Mouse (Mus musculus) hindbrain, embryonic 15.5 days (tissue): ENCODE measurements at regions not wholly inside any gene's neighbourhood (a gene's known extent, or its start where the extent isn't known, plus 50 kb on each side); places are given as distances from the start of the nearest gene placed in this dataset. TPM values are rescaled to one million over a fixed set of nuclear protein-coding genes. Genes with fewer than 3 reads are reported as not detected.

Experiments used
- ATAC-seq: fragments of 200-750 bp; cut with Nextera tagmentation; 2 replicates; pipeline ENCODE4 v1.8.0; 2017; ENCODE audit warnings: low read depth, moderate number of reproducible peaks, moderate TSS enrichment; ENCODE audit not compliant: low FRiP score
- H3K27ac ChIP-seq: fragments of 300-500 bp; sonication (generic); replicated peaks from 2 replicates; pipeline ENCODE4 v1.5.1; 2015; ENCODE audit warnings: mild to moderate bottlenecking, inconsistent platforms
- H3K27me3 ChIP-seq: fragments of 300-500 bp; sonication (generic); 2 replicates; pipeline ENCODE4 v1.6.1; 2015; ENCODE audit warnings: control low read depth, inconsistent platforms
- H3K36me3 ChIP-seq: fragments of 300-500 bp; sonication (generic); 2 replicates; pipeline ENCODE4 v1.6.1; 2015; ENCODE audit warnings: control low read depth, inconsistent platforms
- H3K4me1 ChIP-seq: fragments of 300-500 bp; sonication (generic); replicated peaks from 2 replicates; pipeline ENCODE4 v1.6.1; 2015; ENCODE audit warnings: control low read depth, inconsistent platforms
- H3K4me2 ChIP-seq: fragments of 300-500 bp; sonication (generic); 2 replicates; pipeline ENCODE4 v1.6.1; 2015; ENCODE audit warnings: moderate library complexity, mild to moderate bottlenecking, inconsistent platforms
- H3K4me3 ChIP-seq: fragments of 300-500 bp; sonication (generic); 2 replicates; pipeline ENCODE4 v1.5.1; 2015; ENCODE audit warnings: mild to moderate bottlenecking, inconsistent platforms
- H3K9ac ChIP-seq: fragments of 300-500 bp; sonication (generic); 2 replicates; pipeline ENCODE4 v1.6.1; 2015; ENCODE audit warnings: inconsistent platforms
- H3K9me3 ChIP-seq: fragments of 300-500 bp; sonication (generic); 2 replicates; pipeline ENCODE4 v1.6.1; 2016; ENCODE audit warnings: control low read depth, inconsistent platforms
- WGBS: fragments of 180-500 bp; shearing (Covaris S2); methylation state at CpG from one replicate; pipeline ENCODE4 v1.1.7; 2015; 5-methylcytosine and 5-hydroxymethylcytosine counted together
- microRNA-seq: library from miRNA; unstranded; fragments of <30 nt; microRNA quantifications from one replicate; pipeline ENCODE4, GENCODE M21; 2016

DNA sequence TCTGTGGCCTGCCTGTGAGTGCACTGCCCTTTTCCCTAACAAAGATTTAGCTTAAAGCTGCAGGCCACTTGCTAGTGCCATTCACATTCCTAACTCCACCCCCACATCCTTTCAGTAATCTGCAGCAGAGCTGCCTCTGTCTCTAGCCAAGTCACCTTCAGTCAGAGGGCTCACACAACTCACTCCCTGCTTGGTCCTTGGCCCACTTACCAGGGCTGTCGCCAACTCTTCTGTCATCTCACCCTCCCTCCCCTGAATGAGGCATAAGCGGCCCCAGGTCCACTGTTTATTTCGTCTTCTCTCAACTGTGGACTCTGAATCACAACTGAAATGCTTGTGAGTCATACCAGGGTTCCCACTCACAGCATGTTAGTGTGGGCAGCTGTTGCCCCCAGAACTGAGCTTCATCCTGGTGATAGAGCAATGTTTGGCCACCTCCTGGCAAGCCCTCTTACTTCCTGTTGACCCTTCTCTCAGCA is 85.5 kb upstream of the Nrp1 start:
- 0 out of 2 replicates have a peak, but pooled peaks have one; percentile 54 for ATAC-seq
- 36% methylated on average over 3 of the region's 3 CpGs for WGBS

DNA sequence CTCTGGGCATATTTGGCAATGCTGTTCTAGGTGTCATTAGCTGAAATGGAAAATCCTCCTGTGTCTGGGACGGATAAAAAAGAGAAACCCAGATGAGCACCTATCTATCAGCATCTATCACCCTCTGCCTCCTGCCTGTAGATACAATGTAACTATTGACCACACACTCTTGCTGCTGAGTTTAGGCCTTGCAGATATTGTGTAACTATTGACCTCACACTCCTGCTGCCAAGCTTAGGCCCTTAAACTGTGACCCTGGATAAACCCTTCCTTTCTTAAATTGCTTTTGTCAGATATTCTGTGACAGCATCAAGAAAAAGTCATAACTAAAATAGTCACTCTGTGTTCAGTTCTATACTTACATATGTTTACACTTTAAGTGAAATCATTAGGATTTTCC is 81.9 kb upstream of the Nrp1 start:
- no peak for ATAC-seq
- 89% methylated on average over 1 of the region's 1 CpGs for WGBS
- Histone ChIP-seq H3K27ac (no peak overlapping the region), H3K27me3 (no peaks in the 10 kb centered on the region), H3K4me3 (no peak overlapping the region), H3K9me3 (no peaks in the 10 kb centered on the region), H3K36me3 (no peaks in the 10 kb centered on the region), H3K4me2 (no peak overlapping the region), H3K9ac (no peak overlapping the region), H3K4me1 (peaks cover 3% of the 10 kb centered on the region; the same call in 1 of the 2 replicates)

More for the DNA sequence above, 85.5 kb upstream of the Nrp1 start:
- H3K27me3 ChIP-seq: no peaks in the 10 kb centered on the region
- H3K27ac ChIP-seq: no peak overlapping the region
- H3K9ac ChIP-seq: no peak overlapping the region
- H3K4me3 ChIP-seq: no peak overlapping the region
- peaks cover 3% of the 10 kb centered on the region; the same call in 1 of the 2 replicates for H3K4me1 ChIP-seq
- H3K4me2 ChIP-seq: no peak overlapping the region
- no peaks in the 10 kb centered on the region for H3K9me3 ChIP-seq
- no peaks in the 10 kb centered on the region for H3K36me3 ChIP-seq

DNA sequence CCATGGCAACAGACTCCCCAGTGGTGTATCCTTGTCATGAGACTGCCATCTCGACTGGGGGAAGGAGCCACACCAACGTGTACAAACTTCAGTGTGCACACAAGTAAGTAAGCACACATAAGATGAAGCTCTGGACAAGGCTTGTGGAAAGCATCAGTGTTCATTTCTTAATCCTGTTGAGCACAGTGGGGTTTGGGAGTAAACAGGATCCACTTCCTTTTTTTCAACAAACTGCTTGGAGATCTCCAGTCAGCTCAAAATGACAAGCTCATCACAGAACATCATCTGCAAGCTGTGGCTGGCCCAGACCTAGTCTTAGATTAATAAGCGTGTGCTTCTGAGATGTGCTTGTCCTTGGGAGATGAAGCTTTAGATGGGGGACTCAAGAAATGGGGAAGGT is 75.6 kb upstream of the Nrp1 start:
- ATAC-seq: no peak
- no peak overlapping the region for H3K27ac ChIP-seq
- no peak overlapping the region for H3K4me2 ChIP-seq
- no peaks in the 10 kb centered on the region for H3K27me3 ChIP-seq
- H3K9me3 ChIP-seq: no peaks in the 10 kb centered on the region
- WGBS: 68% methylated on average over 3 of the region's 3 CpGs
- H3K9ac ChIP-seq: no peak overlapping the region
- no peaks in the 10 kb centered on the region for H3K36me3 ChIP-seq
- H3K4me3 ChIP-seq: no peak overlapping the region
- no peaks in the 10 kb centered on the region for H3K4me1 ChIP-seq

DNA sequence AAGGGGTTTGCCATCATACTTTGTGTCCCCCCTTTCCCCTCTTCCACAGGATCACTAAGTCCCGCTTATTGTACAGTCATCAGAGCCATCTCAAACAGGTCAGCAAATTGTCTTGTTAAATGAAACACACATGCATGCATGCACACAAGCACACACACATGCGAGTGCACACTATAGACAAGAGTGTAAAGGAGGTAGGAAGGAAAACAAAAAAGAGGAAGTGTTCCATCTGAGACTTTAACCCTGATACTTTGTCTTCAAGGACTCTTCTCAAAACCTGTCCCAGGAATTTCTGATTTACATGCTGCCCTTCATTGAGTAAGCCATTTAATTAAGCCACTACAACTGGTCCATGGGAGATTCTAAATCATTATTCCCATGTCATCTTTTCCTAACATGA is 75.0 kb upstream of the Nrp1 start:
- 93% methylated on average over 2 of the region's 2 CpGs for WGBS
- H3K27me3 ChIP-seq: no peaks in the 10 kb centered on the region
- no peak overlapping the region for H3K4me2 ChIP-seq
- no peaks in the 10 kb centered on the region for H3K9me3 ChIP-seq
- no peaks in the 10 kb centered on the region for H3K4me1 ChIP-seq
- no peak for ATAC-seq
- no peak overlapping the region for H3K4me3 ChIP-seq
- H3K9ac ChIP-seq: no peak overlapping the region
- no peaks in the 10 kb centered on the region for H3K36me3 ChIP-seq
- no peak overlapping the region for H3K27ac ChIP-seq

DNA sequence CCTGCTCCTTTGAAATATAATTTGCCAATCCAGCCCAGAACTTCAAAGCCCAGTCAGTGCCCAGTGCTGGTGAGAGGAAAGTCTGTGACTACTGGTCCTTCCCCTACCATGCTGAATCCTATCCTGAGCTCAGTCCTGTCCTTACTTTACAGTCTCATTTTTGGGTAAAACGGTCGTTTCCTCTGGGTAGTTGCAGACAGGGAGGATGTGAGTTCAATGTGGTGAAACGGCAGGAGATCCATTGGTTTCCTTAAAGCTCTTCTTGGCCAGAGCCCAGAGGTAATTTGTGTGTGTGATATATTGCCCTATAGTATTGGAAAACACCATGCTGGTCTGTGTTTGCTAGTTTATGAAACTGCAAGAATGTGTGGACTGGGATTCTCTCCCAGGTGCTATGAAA is 73.6 kb upstream of the Nrp1 start:
- no peaks in the 10 kb centered on the region for H3K36me3 ChIP-seq
- no peak overlapping the region for H3K4me2 ChIP-seq
- no peaks in the 10 kb centered on the region for H3K9me3 ChIP-seq
- ATAC-seq: no peak
- 68% methylated on average over 3 of the region's 3 CpGs for WGBS
- H3K9ac ChIP-seq: no peak overlapping the region
- H3K4me1 ChIP-seq: no peaks in the 10 kb centered on the region
- no peak overlapping the region for H3K27ac ChIP-seq
- no peak overlapping the region for H3K4me3 ChIP-seq
- H3K27me3 ChIP-seq: no peaks in the 10 kb centered on the region

DNA sequence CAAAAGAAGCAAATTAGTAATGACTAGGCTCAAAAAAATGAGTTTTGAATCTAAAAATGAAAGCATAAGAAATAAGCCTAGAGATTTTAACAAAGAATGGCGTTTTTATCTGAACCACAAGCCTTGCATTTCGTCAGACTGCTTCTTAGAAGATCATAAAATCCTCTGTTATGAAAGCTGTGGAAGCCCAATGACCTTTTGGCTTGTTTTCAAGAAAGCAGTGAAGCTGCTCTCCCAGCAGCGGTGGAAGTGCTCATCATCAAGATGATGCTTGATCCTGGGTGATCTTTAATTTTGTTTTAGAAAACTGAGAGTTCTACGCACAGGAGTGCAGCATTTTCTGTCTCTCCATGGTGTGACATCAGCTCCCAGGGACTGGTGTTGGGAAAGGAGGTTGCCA is 68.3 kb upstream of the Nrp1 start:
- Histone ChIP-seq H3K4me3 (no peak overlapping the region), H3K9ac (no peak overlapping the region), H3K4me2 (no peak overlapping the region), H3K27me3 (no peaks in the 10 kb centered on the region), H3K27ac (no peak overlapping the region), H3K9me3 (no peaks in the 10 kb centered on the region), H3K4me1 (no peaks in the 10 kb centered on the region), H3K36me3 (no peaks in the 10 kb centered on the region)
- no peak for ATAC-seq
- WGBS: 77% methylated on average over 4 of the region's 4 CpGs

DNA sequence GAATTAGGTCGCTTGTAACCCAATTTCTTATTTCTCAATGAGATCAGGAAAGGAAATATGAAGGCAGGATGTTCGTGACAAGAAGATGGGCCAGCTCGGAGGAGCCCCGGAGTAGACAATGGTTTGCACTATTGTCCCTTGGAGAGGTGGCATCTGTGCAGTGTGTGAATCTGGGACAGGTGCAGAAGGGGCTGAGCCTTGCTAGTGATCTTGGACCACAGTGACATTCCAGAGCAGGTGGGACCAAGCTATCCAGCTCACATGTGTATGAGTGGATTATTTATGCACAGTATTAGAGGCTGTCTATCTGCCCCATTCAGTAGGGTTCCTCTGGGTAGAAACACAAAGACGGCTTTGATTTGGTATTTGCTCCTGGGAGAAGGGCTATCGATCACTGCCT is 66.0 kb upstream of the Nrp1 start:
- Histone ChIP-seq H3K4me2 (no peak overlapping the region), H3K9me3 (no peaks in the 10 kb centered on the region), H3K27ac (no peak overlapping the region), H3K27me3 (no peaks in the 10 kb centered on the region), H3K9ac (no peak overlapping the region), H3K36me3 (no peaks in the 10 kb centered on the region), H3K4me3 (no peak overlapping the region), H3K4me1 (no peaks in the 10 kb centered on the region)
- no peak for ATAC-seq
- WGBS: 84% methylated on average over 6 of the region's 6 CpGs

DNA sequence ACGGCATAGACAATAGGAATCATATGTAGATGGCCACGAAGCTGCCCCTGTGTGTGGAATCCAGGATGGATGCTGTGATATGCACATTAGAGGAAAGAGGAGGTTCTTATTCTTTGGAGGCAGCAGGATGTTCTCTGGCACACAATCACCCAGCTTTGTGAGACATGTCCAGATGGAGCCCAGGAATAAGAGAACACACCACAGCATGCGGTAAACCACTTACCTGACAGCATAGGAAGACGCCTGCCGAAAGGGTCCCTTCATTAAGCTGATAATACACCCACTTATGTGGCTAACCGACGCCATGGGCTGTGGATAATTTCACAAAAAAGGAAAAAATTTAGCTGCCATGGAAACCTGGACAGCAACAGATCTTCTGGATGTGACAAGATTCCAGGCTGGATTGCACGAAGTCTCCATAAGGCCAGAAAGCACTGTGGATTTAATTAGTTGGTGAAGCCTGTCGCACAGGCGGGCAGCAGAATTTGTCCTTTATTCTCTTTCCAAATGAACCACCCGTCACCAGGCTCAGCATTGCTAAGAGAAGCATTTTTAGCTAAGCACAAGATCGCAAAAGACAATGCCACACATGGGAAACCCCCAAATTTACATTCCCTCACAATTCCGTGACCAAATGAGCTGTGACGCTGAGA is 61.5 kb upstream of the Nrp1 start:
- Histone ChIP-seq H3K36me3 (no peaks in the 10 kb centered on the region), H3K4me1 (no peaks in the 10 kb centered on the region), H3K9me3 (no peaks in the 10 kb centered on the region), H3K27me3 (no peaks in the 10 kb centered on the region), H3K4me2 (no peak overlapping the region), H3K27ac (peak overlapping the region; percentile 9; the same call in 1 of the 2 replicates), H3K4me3 (no peak overlapping the region), H3K9ac (no peak overlapping the region)
- 55% methylated on average over 14 of the region's 14 CpGs for WGBS
- no peak for ATAC-seq

DNA sequence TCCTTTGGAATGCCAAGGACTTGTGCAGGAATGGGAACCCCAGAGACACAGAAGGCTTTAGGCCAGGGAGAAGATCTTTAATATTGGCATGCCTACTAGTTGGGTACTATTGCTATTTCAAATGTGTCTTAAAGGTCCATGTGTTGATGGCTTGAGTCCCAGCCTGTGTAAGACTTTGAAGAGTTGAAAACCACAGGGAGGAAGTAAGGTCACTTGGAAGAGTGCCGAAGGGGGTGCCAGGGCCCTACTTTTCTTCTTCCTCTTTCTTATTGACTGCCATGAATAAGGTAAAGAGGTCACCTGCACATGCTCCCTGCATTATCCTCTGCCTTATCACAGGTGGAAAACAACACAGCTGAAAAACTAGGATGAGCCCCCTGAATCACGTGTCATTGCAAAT is 56.1 kb upstream of the Nrp1 start:
- Histone ChIP-seq H3K4me1 (no peaks in the 10 kb centered on the region), H3K4me3 (no peak overlapping the region), H3K36me3 (no peaks in the 10 kb centered on the region), H3K27me3 (no peaks in the 10 kb centered on the region), H3K4me2 (no peak overlapping the region), H3K9me3 (no peaks in the 10 kb centered on the region), H3K9ac (no peak overlapping the region), H3K27ac (no peak overlapping the region)
- 91% methylated on average over 2 of the region's 2 CpGs for WGBS
- ATAC-seq: no peak

Small RNA genes lying in the stretch of these regions (microRNA-seq; reads per million reads assigned to microRNA genes)
- gene Mir21c: not detected
